Mouse (Mus musculus) midbrain, embryonic 11.5 days (tissue): ENCODE measurements around the gene Slc25a21. TPM values are rescaled to one million over a fixed set of nuclear protein-coding genes. Genes with fewer than 3 reads are reported as not detected.

ENCODE experiments used
- ATAC-seq: fragments of 200-750 bp; cut with Nextera tagmentation; 2 replicates; pipeline ENCODE4 v1.8.0; 2017; ENCODE audit warnings: moderate TSS enrichment, moderate library complexity; ENCODE audit not compliant: low FRiP score
- DNase-seq: peaks from one replicate; pipeline ENCODE4 v3.0.0; 2015; ENCODE audit warnings: low spot score; ENCODE audit errors: missing footprints
- H3K27ac ChIP-seq: fragments of 300-500 bp; sonication (generic); 2 replicates; pipeline ENCODE4 v1.5.1; 2014; ENCODE audit warnings: low read depth, low read length
- H3K27me3 ChIP-seq: fragments of 300-500 bp; sonication (generic); 2 replicates; pipeline ENCODE4 v1.6.1; 2014; ENCODE audit warnings: mild to moderate bottlenecking, low read length, moderate library complexity, mixed read lengths; ENCODE audit not compliant: control insufficient read depth, insufficient read depth
- H3K36me3 ChIP-seq: fragments of 300-500 bp; sonication (generic); 2 replicates; pipeline ENCODE4 v1.6.1; 2014; ENCODE audit warnings: mild to moderate bottlenecking, low read length, moderate library complexity, mixed read lengths; ENCODE audit not compliant: control insufficient read depth, insufficient read depth
- H3K4me1 ChIP-seq: fragments of 300-500 bp; sonication (generic); 2 replicates; pipeline ENCODE4 v1.6.1; 2014; ENCODE audit warnings: low read length; ENCODE audit not compliant: control insufficient read depth, insufficient read depth
- H3K4me2 ChIP-seq: fragments of 300-500 bp; sonication (generic); 2 replicates; pipeline ENCODE4 v1.6.1; 2014; ENCODE audit warnings: mild to moderate bottlenecking, moderate library complexity
- H3K4me3 ChIP-seq: fragments of 300-500 bp; sonication (generic); 2 replicates; pipeline ENCODE4 v1.5.1; 2014; ENCODE audit warnings: low read depth, low read length
- H3K9ac ChIP-seq: fragments of 300-500 bp; sonication (generic); 2 replicates; pipeline ENCODE4 v1.6.1; 2014; ENCODE audit warnings: low read length
- H3K9me3 ChIP-seq: fragments of 300-500 bp; sonication (generic); 2 replicates; pipeline ENCODE4 v1.6.1; 2016; ENCODE audit warnings: low read length; ENCODE audit not compliant: control insufficient read depth
- WGBS: fragments of 180-500 bp; shearing (Covaris S2); extraction: QIAGEN DNeasy Blood & Tissue Kit; methylation state at CpG from one replicate; pipeline ENCODE4 v1.1.7; 2014; 5-methylcytosine and 5-hydroxymethylcytosine counted together
- polyA plus RNA-seq: library from polyadenylated mRNA; unstranded; fragments of >200 nt; fragmentation: Nextera tagmentation; extraction: Ambion mirVana; gene quantifications from 2 replicates; pipeline ENCODE4 v1.2.1, GENCODE M21; 2014

Gene Slc25a21
- polyA plus RNA-seq, 1 experiment from 2014 or later, result 2.5 TPM

GRCm38 (mm10) chr12:57158266-57158665 is 39.0 kb downstream of the Slc25a21 start:
- H3K27me3 ChIP-seq, result no peaks in the 10 kb centered on the region
- DNase-seq, result no peak
- no peak overlapping the region for H3K4me2 ChIP-seq
- ATAC-seq, result no peak
- no peaks in the 10 kb centered on the region for H3K4me1 ChIP-seq
- 64% methylated on average over 3 of the region's 3 CpGs for WGBS
- H3K36me3 ChIP-seq, result no peaks in the 10 kb centered on the region
- no peaks in the 10 kb centered on the region for H3K9me3 ChIP-seq
- no peak overlapping the region for H3K27ac ChIP-seq
- no peak overlapping the region for H3K9ac ChIP-seq
- H3K4me3 ChIP-seq, result no peak overlapping the region

GRCm38 (mm10) chr12:57138937-57139336 is 58.3 kb downstream of the Slc25a21 start:
- Histone ChIP-seq H3K9ac (no peak overlapping the region), H3K27ac (no peak overlapping the region), H3K4me2 (no peak overlapping the region), H3K4me3 (no peak overlapping the region), H3K9me3 (no peaks in the 10 kb centered on the region), H3K36me3 (no peaks in the 10 kb centered on the region), H3K4me1 (no peaks in the 10 kb centered on the region), H3K27me3 (no peaks in the 10 kb centered on the region)
- ATAC-seq (no peak), DNase-seq (peak; percentile 47)
- WGBS, result 74% methylated on average over 1 of the region's 1 CpGs

- WGBS, result 95% methylated on average over 2 of the region's 2 CpGs
- Histone ChIP-seq H3K4me2 (no peak overlapping the region), H3K4me1 (no peaks in the 10 kb centered on the region), H3K9ac (no peak overlapping the region), H3K27ac (no peak overlapping the region), H3K4me3 (no peak overlapping the region), H3K36me3 (no peaks in the 10 kb centered on the region), H3K9me3 (no peaks in the 10 kb centered on the region), H3K27me3 (no peaks in the 10 kb centered on the region)
- ATAC-seq, result no peak
- no peak for DNase-seq
These were observed 59.5 kb downstream of the Slc25a21 start for GRCm38 (mm10) chr12:57137809-57138208.

GRCm38 (mm10) chr12:57118602-57119001 is 78.7 kb downstream of the Slc25a21 start:
- no peaks in the 10 kb centered on the region for H3K9me3 ChIP-seq
- H3K36me3 ChIP-seq, result no peaks in the 10 kb centered on the region
- H3K4me3 ChIP-seq, result no peak overlapping the region
- no peak overlapping the region for H3K9ac ChIP-seq
- no peak for ATAC-seq
- no peak overlapping the region; the same call in 1 of the 2 replicates for H3K4me2 ChIP-seq
- no peak overlapping the region for H3K27ac ChIP-seq
- H3K4me1 ChIP-seq, result peaks cover 2% of the 10 kb centered on the region; the same call in 1 of the 2 replicates
- no peaks in the 10 kb centered on the region for H3K27me3 ChIP-seq
- DNase-seq, result peak; percentile 90
- WGBS, result 13% methylated on average over 8 of the region's 8 CpGs

GRCm38 (mm10) chr12:57115516-57115915 is 81.8 kb downstream of the Slc25a21 start:
- H3K9ac ChIP-seq, result no peak overlapping the region
- whole genome bisulfite sequencing, result 79% methylated on average over 10 of the region's 10 CpGs
- DNase-seq (no peak), ATAC-seq (no peak)
- H3K27ac ChIP-seq, result no peak overlapping the region
- no peak overlapping the region for H3K4me2 ChIP-seq
- H3K4me3 ChIP-seq, result no peak overlapping the region
- H3K4me1 ChIP-seq, result peaks cover 2% of the 10 kb centered on the region; the same call in 1 of the 2 replicates
- H3K9me3 ChIP-seq, result no peaks in the 10 kb centered on the region
- no peaks in the 10 kb centered on the region for H3K27me3 ChIP-seq
- no peaks in the 10 kb centered on the region for H3K36me3 ChIP-seq

- no peak for ATAC-seq
- Histone ChIP-seq H3K27me3 (no peaks in the 10 kb centered on the region), H3K4me2 (no peak overlapping the region), H3K4me1 (no peaks in the 10 kb centered on the region), H3K27ac (no peak overlapping the region), H3K36me3 (no peaks in the 10 kb centered on the region), H3K4me3 (no peak overlapping the region), H3K9ac (no peak overlapping the region), H3K9me3 (no peaks in the 10 kb centered on the region)
- WGBS, result 89% methylated on average over 4 of the region's 4 CpGs
- DNase-seq, result no peak
These were observed 87.9 kb downstream of the Slc25a21 start for GRCm38 (mm10) chr12:57109363-57109762.

- DNase-seq (no peak), ATAC-seq (no peak)
- no peaks in the 10 kb centered on the region for H3K27me3 ChIP-seq
- H3K4me3 ChIP-seq, result no peak overlapping the region
- H3K4me2 ChIP-seq, result no peak overlapping the region
- no peak overlapping the region for H3K27ac ChIP-seq
- whole genome bisulfite sequencing, result 90% methylated on average over 1 of the region's 1 CpGs
- H3K4me1 ChIP-seq, result no peaks in the 10 kb centered on the region
- H3K9ac ChIP-seq, result no peak overlapping the region
- no peaks in the 10 kb centered on the region for H3K9me3 ChIP-seq
- no peaks in the 10 kb centered on the region for H3K36me3 ChIP-seq
These were observed 95.0 kb downstream of the Slc25a21 start for GRCm38 (mm10) chr12:57102322-57102721.

- H3K4me1 ChIP-seq, result no peaks in the 10 kb centered on the region
- 80% methylated on average over 4 of the region's 4 CpGs for WGBS
- no peak overlapping the region for H3K9ac ChIP-seq
- ATAC-seq, result no peak
- no peaks in the 10 kb centered on the region for H3K9me3 ChIP-seq
- H3K36me3 ChIP-seq, result no peaks in the 10 kb centered on the region
- no peak for DNase-seq
- H3K4me3 ChIP-seq, result no peak overlapping the region
- no peak overlapping the region for H3K27ac ChIP-seq
- H3K4me2 ChIP-seq, result no peak overlapping the region
- H3K27me3 ChIP-seq, result no peaks in the 10 kb centered on the region
These were observed 96.7 kb downstream of the Slc25a21 start for GRCm38 (mm10) chr12:57100549-57100948.

- Histone ChIP-seq H3K9ac (no peak overlapping the region), H3K4me1 (no peaks in the 10 kb centered on the region), H3K4me2 (no peak overlapping the region), H3K27ac (no peak overlapping the region), H3K9me3 (no peaks in the 10 kb centered on the region), H3K4me3 (no peak overlapping the region), H3K36me3 (no peaks in the 10 kb centered on the region), H3K27me3 (no peaks in the 10 kb centered on the region)
- 68% methylated on average over 3 of the region's 3 CpGs for WGBS
- DNase-seq (no peak), ATAC-seq (no peak)
These were observed 98.2 kb downstream of the Slc25a21 start for GRCm38 (mm10) chr12:57099066-57099465.

GRCm38 (mm10) chr12:57098371-57098770 is 98.9 kb downstream of the Slc25a21 start:
- Histone ChIP-seq H3K9me3 (no peaks in the 10 kb centered on the region), H3K36me3 (no peaks in the 10 kb centered on the region), H3K4me3 (no peak overlapping the region), H3K9ac (no peak overlapping the region), H3K27ac (no peak overlapping the region), H3K4me1 (no peaks in the 10 kb centered on the region), H3K27me3 (no peaks in the 10 kb centered on the region), H3K4me2 (no peak overlapping the region)
- DNase-seq (no peak), ATAC-seq (no peak)
- 92% methylated on average over 5 of the region's 5 CpGs for WGBS
